Mouse (Mus musculus): Measurements from ENCODE around the gene Aifm1. TPM values are rescaled to one million over a fixed set of nuclear protein-coding genes. Genes with fewer than 3 reads are reported as not detected.

The Aifm1 gene
- polyA plus RNA-seq (2015; fragmentation: Nextera tagmentation; extraction: Ambion mirVana): 33.5 and 34.2 TPM in 2 replicates

DNA sequence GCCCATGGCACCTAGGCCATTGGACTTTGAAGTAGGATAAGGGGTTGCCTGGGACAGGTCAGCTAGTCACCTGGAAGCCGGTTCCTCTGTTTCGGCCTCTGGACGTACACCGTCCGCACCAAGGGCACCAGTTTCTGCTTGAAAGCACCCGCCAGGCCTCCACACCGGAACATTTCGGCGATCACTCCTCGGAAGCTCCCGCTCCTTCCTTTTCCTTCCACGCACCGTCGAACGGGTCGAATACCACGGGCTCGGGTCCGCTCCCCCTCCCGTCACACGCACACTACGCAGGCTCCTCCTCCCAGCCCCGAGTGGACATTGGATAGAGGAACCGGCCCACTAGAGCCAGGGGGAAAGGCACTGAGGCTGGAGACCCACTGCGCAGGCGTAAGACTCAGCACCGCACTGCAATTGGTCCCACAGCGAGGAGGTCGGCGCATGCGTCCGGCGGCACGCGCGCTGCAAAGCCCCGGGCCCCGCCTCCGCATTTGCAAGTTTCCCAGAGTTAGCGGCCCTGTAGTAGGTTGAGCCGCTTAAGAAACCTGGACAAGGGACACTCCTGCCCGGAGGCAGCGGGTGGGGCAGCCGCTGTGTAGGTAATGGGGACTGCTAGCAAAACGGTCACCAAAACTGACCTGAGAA is at the start of gene Aifm1:
Gene Aifm1, minus strand, starts transcription at position 398 of the 642 bp plus-strand sequence.
- peak within 1 kb of the TSS; percentile 59 for H3K4me3 ChIP-seq (ENCODE audit: low read depth, low read length)
- no peaks in the 10 kb centered on the region for H3K27me3 ChIP-seq (ENCODE audit: control insufficient read depth, insufficient read depth, low read depth, low read length)
- peak; percentile 98 for ATAC-seq
- H3K4me2 ChIP-seq (ENCODE audit: low read length): peak within 1 kb of the TSS; percentile 65
- WGBS: 26% methylated on average over 45 of the region's 45 CpGs
- H3K27ac ChIP-seq (ENCODE audit: low read length): peak within 1 kb of the TSS; percentile 49
- no peaks in the 10 kb centered on the region for H3K9me3 ChIP-seq (replicated peaks; ENCODE audit: control insufficient read depth, low read length, poor library complexity, severe bottlenecking)
- H3K36me3 ChIP-seq (ENCODE audit: control insufficient read depth, insufficient read depth, low read length): no peaks in the 10 kb centered on the region
- H3K4me1 ChIP-seq (ENCODE audit: control insufficient read depth, insufficient read depth, low read length): peaks cover 5% of the 10 kb centered on the region
- peak within 1 kb of the TSS; percentile 68 for H3K9ac ChIP-seq (ENCODE audit: low read depth, low read length)

- 0 out of 2 replicates have a peak, but pooled peaks have one; percentile 25 for ATAC-seq
- no peaks in the 10 kb centered on the region for H3K27me3 ChIP-seq (ENCODE audit: control insufficient read depth, insufficient read depth, low read depth, low read length)
- no peak overlapping the region for H3K9ac ChIP-seq (ENCODE audit: low read depth, low read length)
- H3K4me2 ChIP-seq (ENCODE audit: low read length): no peak overlapping the region
- no peaks in the 10 kb centered on the region for H3K36me3 ChIP-seq (ENCODE audit: control insufficient read depth, insufficient read depth, low read length)
- H3K9me3 ChIP-seq (replicated peaks; ENCODE audit: control insufficient read depth, low read length, poor library complexity, severe bottlenecking): no peaks in the 10 kb centered on the region
- 32% methylated on average over 3 of the region's 3 CpGs for WGBS
- H3K4me3 ChIP-seq (ENCODE audit: low read depth, low read length): no peak overlapping the region
- no peaks in the 10 kb centered on the region for H3K4me1 ChIP-seq (ENCODE audit: control insufficient read depth, insufficient read depth, low read length)
- H3K27ac ChIP-seq (ENCODE audit: low read length): no peak overlapping the region
These were observed 18.8 kb upstream of the Aifm1 start for GRCm38 (mm10) chrX:48532175-48532574.

DNA sequence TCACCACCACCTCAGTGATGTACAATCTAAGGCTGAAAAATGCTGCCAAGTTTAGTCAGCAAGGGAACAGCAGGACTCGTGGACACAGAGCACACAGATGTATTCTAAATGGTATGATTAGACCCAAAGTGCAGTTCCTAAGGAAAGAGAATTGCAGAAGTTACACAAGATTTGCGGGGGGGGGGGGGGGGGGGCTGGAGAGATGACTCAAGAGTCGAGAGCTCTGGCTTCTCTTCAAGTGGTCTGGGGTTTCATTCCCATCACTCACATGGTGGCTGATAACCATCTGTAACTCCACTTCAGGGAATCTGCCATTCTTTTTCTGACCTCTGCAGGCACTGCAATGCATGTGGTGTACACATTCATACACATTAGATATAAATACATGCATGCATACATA is 13.1 kb upstream of the Aifm1 start:
- H3K36me3 ChIP-seq (ENCODE audit: control insufficient read depth, insufficient read depth, low read length): no peaks in the 10 kb centered on the region
- 77% methylated on average over 3 of the region's 3 CpGs for WGBS
- no peak overlapping the region for H3K4me2 ChIP-seq (ENCODE audit: low read length)
- H3K4me3 ChIP-seq (ENCODE audit: low read depth, low read length): no peak overlapping the region
- H3K27me3 ChIP-seq (ENCODE audit: control insufficient read depth, insufficient read depth, low read depth, low read length): no peaks in the 10 kb centered on the region
- no peak for ATAC-seq
- no peak overlapping the region for H3K9ac ChIP-seq (ENCODE audit: low read depth, low read length)
- no peak overlapping the region for H3K27ac ChIP-seq (ENCODE audit: low read length)
- peaks cover 21% of the 10 kb centered on the region for H3K4me1 ChIP-seq (ENCODE audit: control insufficient read depth, insufficient read depth, low read length)
- no peaks in the 10 kb centered on the region for H3K9me3 ChIP-seq (replicated peaks; ENCODE audit: control insufficient read depth, low read length, poor library complexity, severe bottlenecking)

DNA sequence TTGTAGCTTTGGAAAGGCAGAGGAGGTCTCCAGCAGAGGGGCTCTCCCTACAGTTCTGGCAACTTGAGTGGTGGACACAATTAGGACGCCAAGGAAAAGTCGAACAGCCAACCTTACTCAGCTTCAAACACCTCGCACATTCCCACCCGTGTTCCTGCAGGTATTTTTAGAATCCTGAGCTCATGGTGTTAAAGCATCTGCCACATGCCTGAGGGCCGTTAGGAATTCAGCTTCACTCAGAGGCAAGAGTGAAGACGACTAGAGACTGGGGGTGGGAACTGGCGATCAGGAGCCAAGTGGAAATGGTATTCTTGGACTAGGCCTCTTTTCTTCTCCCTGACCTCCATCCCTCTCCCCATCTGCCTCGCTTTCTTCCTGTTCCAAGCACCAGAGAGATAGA is 12.5 kb upstream of the Aifm1 start:
- H3K27ac ChIP-seq (ENCODE audit: low read length): no peak overlapping the region
- H3K4me3 ChIP-seq (ENCODE audit: low read depth, low read length): no peak overlapping the region
- no peak overlapping the region for H3K9ac ChIP-seq (ENCODE audit: low read depth, low read length)
- no peak for ATAC-seq
- no peaks in the 10 kb centered on the region for H3K36me3 ChIP-seq (ENCODE audit: control insufficient read depth, insufficient read depth, low read length)
- H3K27me3 ChIP-seq (ENCODE audit: control insufficient read depth, insufficient read depth, low read depth, low read length): no peaks in the 10 kb centered on the region
- 78% methylated on average over 8 of the region's 8 CpGs for WGBS
- H3K4me1 ChIP-seq (ENCODE audit: control insufficient read depth, insufficient read depth, low read length): peaks cover 23% of the 10 kb centered on the region
- no peaks in the 10 kb centered on the region for H3K9me3 ChIP-seq (replicated peaks; ENCODE audit: control insufficient read depth, low read length, poor library complexity, severe bottlenecking)
- no peak overlapping the region for H3K4me2 ChIP-seq (ENCODE audit: low read length)

DNA sequence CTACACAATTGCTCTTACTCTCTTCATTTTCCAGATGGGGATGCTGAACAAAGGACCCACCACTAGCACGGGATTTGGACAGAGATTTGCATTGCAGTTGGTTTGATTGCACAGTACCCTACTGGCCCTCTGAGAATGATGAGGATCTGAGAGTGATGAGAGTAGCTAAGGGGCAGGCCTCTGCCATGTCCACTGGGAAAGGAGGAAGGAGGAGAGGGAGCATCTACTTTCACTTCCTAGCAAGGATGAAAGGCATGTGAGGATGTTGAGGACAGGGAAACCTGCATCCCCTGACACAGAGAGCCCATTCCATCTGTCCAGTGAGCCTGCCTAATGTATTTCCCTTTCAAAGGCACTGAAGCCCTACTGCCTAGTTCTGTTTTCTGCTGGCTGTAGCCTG is 12.0 kb upstream of the Aifm1 start:
- Histone ChIP-seq H3K27me3 (ENCODE audit: control insufficient read depth, insufficient read depth, low read depth, low read length) (no peaks in the 10 kb centered on the region), H3K4me1 (ENCODE audit: control insufficient read depth, insufficient read depth, low read length) (peaks cover 23% of the 10 kb centered on the region), H3K4me3 (ENCODE audit: low read depth, low read length) (no peak overlapping the region), H3K9ac (ENCODE audit: low read depth, low read length) (no peak overlapping the region), H3K9me3 (replicated peaks; ENCODE audit: control insufficient read depth, low read length, poor library complexity, severe bottlenecking) (no peaks in the 10 kb centered on the region), H3K36me3 (ENCODE audit: control insufficient read depth, insufficient read depth, low read length) (no peaks in the 10 kb centered on the region), H3K4me2 (ENCODE audit: low read length) (no peak overlapping the region), H3K27ac (ENCODE audit: low read length) (no peak overlapping the region)
- ATAC-seq: no peak
- 56% methylated on average over 1 of the region's 1 CpGs for WGBS

DNA sequence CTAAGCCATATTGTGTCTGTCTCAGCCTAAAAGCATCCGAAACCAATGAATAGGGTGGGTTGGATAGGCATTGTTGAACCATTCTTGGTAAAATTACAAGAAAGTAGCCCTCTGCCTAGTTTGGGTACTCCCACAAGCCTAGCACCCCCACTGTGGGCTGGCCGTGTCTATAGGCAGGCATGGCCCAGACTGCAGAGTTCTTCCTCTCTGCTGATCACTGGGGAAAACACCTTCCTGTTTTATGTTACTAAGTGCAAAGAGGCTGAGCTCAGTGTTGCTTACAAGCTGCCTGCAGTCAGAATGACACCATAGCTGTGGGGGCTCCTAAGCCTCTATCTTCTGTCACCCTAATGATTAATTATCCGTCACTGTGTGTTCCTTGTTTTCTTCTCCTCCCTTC is 10.1 kb upstream of the Aifm1 start:
- no peaks in the 10 kb centered on the region for H3K27me3 ChIP-seq (ENCODE audit: control insufficient read depth, insufficient read depth, low read depth, low read length)
- 52% methylated on average over 3 of the region's 3 CpGs for WGBS
- no peak overlapping the region for H3K9ac ChIP-seq (ENCODE audit: low read depth, low read length)
- peak overlapping the region; percentile 61 for H3K4me2 ChIP-seq (ENCODE audit: low read length)
- peak overlapping the region; percentile 11 for H3K4me3 ChIP-seq (ENCODE audit: low read depth, low read length)
- H3K36me3 ChIP-seq (ENCODE audit: control insufficient read depth, insufficient read depth, low read length): no peaks in the 10 kb centered on the region
- no peak overlapping the region for H3K27ac ChIP-seq (ENCODE audit: low read length)
- H3K4me1 ChIP-seq (ENCODE audit: control insufficient read depth, insufficient read depth, low read length): peaks cover 23% of the 10 kb centered on the region
- H3K9me3 ChIP-seq (replicated peaks; ENCODE audit: control insufficient read depth, low read length, poor library complexity, severe bottlenecking): no peaks in the 10 kb centered on the region
- ATAC-seq: no peak

DNA sequence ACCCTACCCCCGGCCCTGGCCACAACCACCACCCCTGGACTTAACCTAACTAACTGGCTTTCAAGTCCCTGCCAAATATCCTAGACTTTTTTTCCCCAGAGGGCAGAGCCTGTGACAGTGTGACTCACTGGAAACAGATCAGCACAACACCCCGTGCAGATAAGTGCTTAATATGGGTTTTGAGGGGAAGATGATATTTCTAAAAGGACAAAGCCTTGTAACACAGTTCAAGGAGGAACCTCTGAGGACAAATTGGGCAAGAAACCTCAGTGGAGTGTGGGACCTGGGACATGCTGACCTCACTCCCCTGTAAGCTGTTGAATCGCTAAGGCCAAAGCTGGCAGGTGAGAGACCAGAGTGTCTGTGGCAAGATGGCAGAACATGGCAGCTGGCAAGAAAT is 8.3 kb upstream of the Aifm1 start:
- ATAC-seq: no peak
- no peaks in the 10 kb centered on the region for H3K9me3 ChIP-seq (replicated peaks; ENCODE audit: control insufficient read depth, low read length, poor library complexity, severe bottlenecking)
- H3K4me2 ChIP-seq (ENCODE audit: low read length): peak overlapping the region; percentile 61
- H3K4me1 ChIP-seq (ENCODE audit: control insufficient read depth, insufficient read depth, low read length): peaks cover 23% of the 10 kb centered on the region
- no peak overlapping the region for H3K27ac ChIP-seq (ENCODE audit: low read length)
- no peaks in the 10 kb centered on the region for H3K27me3 ChIP-seq (ENCODE audit: control insufficient read depth, insufficient read depth, low read depth, low read length)
- H3K4me3 ChIP-seq (ENCODE audit: low read depth, low read length): peak overlapping the region; percentile 53
- WGBS: 52% methylated on average over 3 of the region's 3 CpGs
- no peaks in the 10 kb centered on the region for H3K36me3 ChIP-seq (ENCODE audit: control insufficient read depth, insufficient read depth, low read length)
- 0 out of 2 replicates have a peak overlapping the region, but pooled peaks have one; percentile 10 for H3K9ac ChIP-seq (ENCODE audit: low read depth, low read length)

DNA sequence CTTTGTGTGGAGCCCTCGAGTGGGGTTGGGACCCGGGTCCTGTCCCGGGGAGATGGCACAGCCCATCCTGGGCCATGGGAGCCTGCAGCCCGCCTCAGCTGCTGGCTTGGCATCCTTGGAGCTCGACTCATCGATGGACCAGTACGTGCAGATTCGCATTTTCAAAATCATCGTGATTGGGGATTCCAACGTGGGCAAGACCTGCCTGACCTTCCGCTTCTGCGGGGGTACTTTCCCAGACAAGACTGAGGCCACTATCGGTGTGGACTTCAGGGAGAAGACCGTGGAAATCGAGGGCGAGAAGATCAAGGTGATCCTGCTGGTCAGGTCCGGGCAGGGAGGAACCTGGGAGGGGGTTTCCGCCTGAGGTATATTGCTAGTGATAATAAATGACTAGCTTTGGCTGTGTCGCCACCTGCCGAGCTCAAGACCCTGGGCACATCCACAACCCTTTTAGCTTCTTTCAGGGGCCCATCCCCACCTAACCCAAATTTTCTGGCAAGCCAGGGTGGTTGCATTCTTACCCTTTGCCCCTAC is 6.3 kb upstream of the Aifm1 start:
- no peak for ATAC-seq
- Histone ChIP-seq H3K36me3 (ENCODE audit: control insufficient read depth, insufficient read depth, low read length) (no peaks in the 10 kb centered on the region), H3K4me3 (ENCODE audit: low read depth, low read length) (peak overlapping the region; percentile 53), H3K27me3 (ENCODE audit: control insufficient read depth, insufficient read depth, low read depth, low read length) (no peaks in the 10 kb centered on the region), H3K4me1 (ENCODE audit: control insufficient read depth, insufficient read depth, low read length) (peaks cover 23% of the 10 kb centered on the region), H3K4me2 (ENCODE audit: low read length) (peak overlapping the region; percentile 61), H3K27ac (ENCODE audit: low read length) (peak overlapping the region; percentile 90), H3K9ac (ENCODE audit: low read depth, low read length) (peak overlapping the region; percentile 79), H3K9me3 (replicated peaks; ENCODE audit: control insufficient read depth, low read length, poor library complexity, severe bottlenecking) (no peaks in the 10 kb centered on the region)
- 23% methylated on average over 20 of the region's 20 CpGs for WGBS

GRCm38 (mm10) chrX:48518808-48519548 is 5.6 kb upstream of the Aifm1 start, which contains the start of gene Rab33a:
Gene Rab33a (plus strand): TSS chrX:48519285.
- peak within 1 kb of the TSS; percentile 79 for H3K9ac ChIP-seq (ENCODE audit: low read depth, low read length)
- peaks cover 23% of the 10 kb centered on the region for H3K4me1 ChIP-seq (ENCODE audit: control insufficient read depth, insufficient read depth, low read length)
- no peaks in the 10 kb centered on the region for H3K27me3 ChIP-seq (ENCODE audit: control insufficient read depth, insufficient read depth, low read depth, low read length)
- no peaks in the 10 kb centered on the region for H3K9me3 ChIP-seq (replicated peaks; ENCODE audit: control insufficient read depth, low read length, poor library complexity, severe bottlenecking)
- 31% methylated on average over 30 of the region's 33 CpGs for WGBS
- H3K36me3 ChIP-seq (ENCODE audit: control insufficient read depth, insufficient read depth, low read length): no peaks in the 10 kb centered on the region
- H3K27ac ChIP-seq (ENCODE audit: low read length): peak within 1 kb of the TSS; percentile 90
- ATAC-seq: peak; percentile 80
- peak within 1 kb of the TSS; percentile 53 for H3K4me3 ChIP-seq (ENCODE audit: low read depth, low read length)
- peak within 1 kb of the TSS; percentile 61 for H3K4me2 ChIP-seq (ENCODE audit: low read length)
